Mouse (Mus musculus): ENCODE data around the gene Bmp6. TPM values are rescaled to one million over a fixed set of nuclear protein-coding genes. Genes with fewer than 3 reads are reported as not detected.

Bmp6 gene
- polyA plus RNA-seq, 1 experiment, result 6.4 TPM

DNA sequence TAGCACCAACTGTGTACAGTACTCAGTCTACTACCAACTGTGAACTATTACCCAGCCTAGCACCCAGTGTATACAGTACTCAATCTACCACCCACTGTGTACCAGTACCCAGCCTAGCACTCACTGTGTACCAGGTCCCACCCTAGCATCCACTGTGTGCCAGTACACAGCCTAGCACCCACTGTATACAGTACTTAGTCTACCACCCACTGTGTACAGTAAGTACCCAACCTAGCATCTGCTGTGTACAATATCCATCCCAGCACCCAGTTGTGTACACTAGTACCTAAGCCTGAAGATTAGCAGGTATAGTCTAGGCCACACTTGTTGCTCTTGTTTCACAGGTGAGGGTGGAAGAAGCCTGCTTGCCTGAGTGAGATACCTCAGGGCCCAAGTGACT lies 192.6 kb downstream of the Bmp6 start:
- no peaks in the 10 kb centered on the region for H3K27me3 ChIP-seq (ENCODE audit: control insufficient read depth, insufficient read depth, low read length)
- TF ChIP-seq POLR2A (IDR thresholded peaks at IDR 0.05; ENCODE audit: borderline replicate concordance, insufficient read depth, low read length) (no peak), CTCF (IDR thresholded peaks at IDR 0.05; ENCODE audit: borderline replicate concordance, insufficient read depth, low read depth, low read length) (no peak)
- no peak for DNase-seq
- H3K4me3 ChIP-seq (replicated peaks; ENCODE audit: insufficient read depth, low read depth, low read length), result no peak overlapping the region
- no peak overlapping the region for H3K27ac ChIP-seq (ENCODE audit: insufficient read depth, low read length)
- H3K4me1 ChIP-seq (ENCODE audit: control insufficient read depth, insufficient read depth, low read length), result no peaks in the 10 kb centered on the region

DNA sequence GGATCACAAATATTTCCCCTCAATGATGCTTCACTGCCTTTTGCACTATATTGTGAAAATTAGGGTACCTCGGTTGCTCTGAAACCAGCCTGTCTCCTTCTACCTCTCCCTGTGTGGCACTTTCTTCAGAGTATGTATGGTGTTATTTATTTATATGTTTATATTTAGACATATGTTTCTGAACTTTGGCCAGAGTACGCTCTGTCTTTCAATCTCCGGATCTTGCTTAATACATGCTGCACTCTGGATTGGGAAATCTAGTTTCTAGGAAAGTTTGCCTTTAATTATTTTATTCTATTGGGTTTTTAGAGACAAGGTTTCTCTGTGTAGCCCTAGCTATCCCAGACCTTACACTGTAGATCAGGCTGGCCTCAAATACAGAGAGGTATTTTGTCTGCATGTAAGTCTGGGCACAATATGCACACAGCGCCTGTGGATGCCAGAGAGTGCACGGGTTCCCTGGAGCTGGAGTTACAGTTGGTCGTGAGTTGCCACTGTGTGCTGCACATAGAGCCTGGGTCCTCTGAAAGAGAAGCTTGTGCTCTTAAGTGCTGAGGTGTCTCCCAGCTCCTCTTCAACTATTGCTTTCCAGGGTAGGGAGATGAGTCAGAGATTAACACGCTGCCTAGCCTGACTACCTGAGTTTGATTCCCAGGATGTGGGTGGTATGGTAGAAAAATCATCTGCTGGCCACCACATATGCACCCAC lies 194.4 kb downstream of the Bmp6 start:
- no peak overlapping the region for H3K27ac ChIP-seq (ENCODE audit: insufficient read depth, low read length)
- H3K4me1 ChIP-seq (ENCODE audit: control insufficient read depth, insufficient read depth, low read length), result no peaks in the 10 kb centered on the region
- no peak for TF ChIP-seq POLR2A (IDR thresholded peaks at IDR 0.05; ENCODE audit: borderline replicate concordance, insufficient read depth, low read length)
- TF ChIP-seq CTCF (IDR thresholded peaks at IDR 0.05; ENCODE audit: borderline replicate concordance, insufficient read depth, low read depth, low read length), result no peak
- 88% methylated on average over 7 of the region's 7 CpGs for WGBS
- H3K27me3 ChIP-seq (ENCODE audit: control insufficient read depth, insufficient read depth, low read length), result no peaks in the 10 kb centered on the region
- H3K4me3 ChIP-seq (replicated peaks; ENCODE audit: insufficient read depth, low read depth, low read length), result no peak overlapping the region
- no peak for DNase-seq

DNA sequence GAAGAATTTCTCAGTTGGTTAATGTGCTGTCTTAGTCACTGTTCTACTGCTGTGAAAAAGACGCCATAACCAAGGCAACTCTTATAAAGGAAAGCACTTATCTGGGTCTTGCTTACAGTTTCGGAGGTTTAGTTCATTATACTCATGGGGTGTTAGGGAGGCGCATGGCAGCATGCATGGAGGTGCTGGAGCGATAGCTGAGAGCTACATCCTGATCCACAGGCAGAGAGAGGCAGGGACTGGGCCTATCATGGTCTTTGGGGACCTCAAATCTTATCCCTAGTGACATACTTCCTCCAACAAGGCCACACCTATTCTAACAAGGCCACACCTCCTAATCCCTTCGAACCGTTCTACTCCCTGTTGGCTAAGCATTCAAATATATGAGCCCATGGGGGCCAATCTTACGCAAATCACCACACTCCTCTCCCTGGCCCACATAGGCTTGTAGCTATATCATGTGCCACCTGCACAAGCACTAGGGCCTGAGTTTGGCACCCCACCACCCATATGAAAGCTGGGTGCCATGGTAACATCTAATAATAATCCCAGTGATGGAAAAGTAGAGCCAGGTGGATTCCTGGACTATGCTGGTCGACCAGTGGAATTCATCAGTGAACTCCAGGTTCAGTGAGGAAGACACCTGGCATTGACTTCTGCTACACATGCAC lies 198.7 kb downstream of the Bmp6 start:
- no peaks in the 10 kb centered on the region for H3K4me1 ChIP-seq (ENCODE audit: control insufficient read depth, insufficient read depth, low read length)
- no peaks in the 10 kb centered on the region for H3K27me3 ChIP-seq (ENCODE audit: control insufficient read depth, insufficient read depth, low read length)
- WGBS, result 69% methylated on average over 8 of the region's 8 CpGs
- no peak overlapping the region for H3K27ac ChIP-seq (ENCODE audit: insufficient read depth, low read length)
- H3K4me3 ChIP-seq (replicated peaks; ENCODE audit: insufficient read depth, low read depth, low read length), result no peak overlapping the region
- no peak for DNase-seq
- no peak for TF ChIP-seq CTCF (IDR thresholded peaks at IDR 0.05; ENCODE audit: borderline replicate concordance, insufficient read depth, low read depth, low read length)
- no peak for TF ChIP-seq POLR2A (IDR thresholded peaks at IDR 0.05; ENCODE audit: borderline replicate concordance, insufficient read depth, low read length)

DNA sequence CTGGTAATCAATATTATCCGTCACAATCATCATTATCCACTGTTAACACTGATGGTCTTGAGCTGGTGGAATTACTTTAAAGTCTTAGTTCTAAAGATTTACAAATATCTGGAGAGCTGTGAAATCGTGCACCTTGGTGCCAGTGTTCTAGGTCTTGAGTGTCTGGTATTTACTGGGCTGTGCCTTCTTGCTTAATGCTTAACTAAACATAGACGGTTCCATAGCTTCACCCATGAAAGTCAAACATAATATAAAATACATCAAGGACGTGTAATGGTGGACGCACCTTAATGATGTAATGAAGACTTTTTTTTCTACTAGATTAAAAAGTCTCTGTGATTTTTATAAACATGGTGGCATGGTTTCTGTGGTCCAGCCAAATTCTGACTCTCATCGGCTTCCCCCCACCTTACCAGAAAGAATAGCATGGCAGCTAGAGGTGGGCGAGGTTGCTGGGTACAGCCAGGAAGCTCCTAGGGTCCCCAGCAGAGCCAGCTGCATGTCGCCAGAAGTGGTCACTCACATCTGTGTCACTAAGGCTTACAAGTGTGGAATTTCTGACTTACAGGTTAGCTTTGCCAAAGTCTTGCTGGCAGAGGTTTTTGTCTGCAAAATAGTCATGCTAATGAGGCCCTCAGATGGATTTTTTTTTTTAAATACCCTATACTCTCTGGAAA lies 200.0 kb downstream of the Bmp6 start:
- DNase-seq, result no peak
- H3K27me3 ChIP-seq (ENCODE audit: control insufficient read depth, insufficient read depth, low read length), result no peaks in the 10 kb centered on the region
- H3K4me1 ChIP-seq (ENCODE audit: control insufficient read depth, insufficient read depth, low read length), result no peaks in the 10 kb centered on the region
- no peak for TF ChIP-seq POLR2A (IDR thresholded peaks at IDR 0.05; ENCODE audit: borderline replicate concordance, insufficient read depth, low read length)
- no peak for TF ChIP-seq CTCF (IDR thresholded peaks at IDR 0.05; ENCODE audit: borderline replicate concordance, insufficient read depth, low read depth, low read length)
- WGBS, result 82% methylated on average over 8 of the region's 8 CpGs
- no peak overlapping the region for H3K27ac ChIP-seq (ENCODE audit: insufficient read depth, low read length)
- H3K4me3 ChIP-seq (replicated peaks; ENCODE audit: insufficient read depth, low read depth, low read length), result no peak overlapping the region

DNA sequence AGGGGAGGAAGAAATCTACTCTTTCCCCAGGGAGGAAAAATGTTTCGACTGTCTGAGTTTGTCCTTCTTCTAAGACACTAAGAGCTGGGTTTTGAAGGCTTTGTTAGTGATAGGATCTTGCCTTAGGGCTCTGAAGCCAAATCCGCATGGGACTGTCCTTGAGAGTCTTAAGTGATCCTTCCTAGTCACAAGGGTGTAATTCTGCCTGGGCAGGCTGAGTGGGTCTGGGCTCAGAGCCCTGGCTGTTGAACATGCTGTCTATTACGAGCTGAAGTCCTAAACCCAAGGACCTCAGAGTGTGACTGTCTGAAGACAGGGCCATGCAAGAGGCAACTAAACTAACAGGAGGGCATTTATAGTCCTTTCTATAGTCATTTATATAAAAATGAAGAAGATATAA lies 200.6 kb downstream of the Bmp6 start:
- WGBS, result 40% methylated on average over 3 of the region's 3 CpGs
- TF ChIP-seq POLR2A (IDR thresholded peaks at IDR 0.05; ENCODE audit: borderline replicate concordance, insufficient read depth, low read length) (no peak), CTCF (IDR thresholded peaks at IDR 0.05; ENCODE audit: borderline replicate concordance, insufficient read depth, low read depth, low read length) (no peak)
- H3K27me3 ChIP-seq (ENCODE audit: control insufficient read depth, insufficient read depth, low read length), result no peaks in the 10 kb centered on the region
- no peaks in the 10 kb centered on the region for H3K4me1 ChIP-seq (ENCODE audit: control insufficient read depth, insufficient read depth, low read length)
- no peak for DNase-seq
- no peak overlapping the region for H3K4me3 ChIP-seq (replicated peaks; ENCODE audit: insufficient read depth, low read depth, low read length)
- H3K27ac ChIP-seq (ENCODE audit: insufficient read depth, low read length), result no peak overlapping the region

DNA sequence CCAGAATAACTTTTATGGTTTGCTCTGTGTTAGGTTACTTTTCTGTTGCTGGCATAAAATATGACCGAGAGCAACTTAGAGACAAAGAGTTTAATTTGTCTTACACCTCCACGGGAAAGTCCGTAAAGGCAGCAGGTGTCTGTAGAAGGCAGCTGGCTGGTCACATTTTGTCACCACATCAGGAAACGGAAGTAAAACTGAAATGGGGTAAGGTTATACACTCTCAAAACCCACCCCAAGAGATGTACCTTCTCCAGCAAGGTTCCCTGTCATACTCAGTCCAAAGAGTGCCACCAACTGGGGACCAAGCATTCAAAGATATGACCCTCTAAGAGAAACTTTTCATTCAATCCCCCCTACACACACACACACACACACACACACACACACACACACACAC lies 201.8 kb downstream of the Bmp6 start:
- H3K27me3 ChIP-seq (ENCODE audit: control insufficient read depth, insufficient read depth, low read length), result no peaks in the 10 kb centered on the region
- H3K27ac ChIP-seq (ENCODE audit: insufficient read depth, low read length), result no peak overlapping the region
- H3K4me1 ChIP-seq (ENCODE audit: control insufficient read depth, insufficient read depth, low read length), result no peaks in the 10 kb centered on the region
- 89% methylated on average over 4 of the region's 4 CpGs for WGBS
- TF ChIP-seq CTCF (IDR thresholded peaks at IDR 0.05; ENCODE audit: borderline replicate concordance, insufficient read depth, low read depth, low read length) (no peak), POLR2A (IDR thresholded peaks at IDR 0.05; ENCODE audit: borderline replicate concordance, insufficient read depth, low read length) (no peak)
- DNase-seq, result no peak
- H3K4me3 ChIP-seq (replicated peaks; ENCODE audit: insufficient read depth, low read depth, low read length), result no peak overlapping the region

DNA sequence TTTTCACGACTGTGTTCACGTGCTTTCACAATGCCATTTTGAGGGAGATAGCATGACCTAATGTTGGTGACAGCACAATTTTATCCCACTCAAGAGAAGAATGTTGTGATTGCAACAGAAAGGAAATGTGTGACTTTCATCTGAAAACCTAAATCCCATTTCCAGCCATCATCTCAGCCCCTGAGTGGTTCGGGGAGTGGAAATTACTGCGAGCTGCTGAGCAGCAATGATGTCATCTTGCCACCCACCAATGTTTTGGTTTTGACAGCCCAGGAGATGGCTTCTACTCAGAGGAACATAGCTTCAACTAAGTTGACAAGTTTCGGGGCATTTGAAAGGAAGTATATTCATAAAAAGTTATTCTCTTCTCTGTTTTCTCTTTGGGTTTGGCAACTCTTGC lies 202.8 kb downstream of the Bmp6 start:
- H3K27me3 ChIP-seq (ENCODE audit: control insufficient read depth, insufficient read depth, low read length), result no peaks in the 10 kb centered on the region
- H3K4me3 ChIP-seq (replicated peaks; ENCODE audit: insufficient read depth, low read depth, low read length), result no peak overlapping the region
- TF ChIP-seq CTCF (IDR thresholded peaks at IDR 0.05; ENCODE audit: borderline replicate concordance, insufficient read depth, low read depth, low read length), result no peak
- no peak for TF ChIP-seq POLR2A (IDR thresholded peaks at IDR 0.05; ENCODE audit: borderline replicate concordance, insufficient read depth, low read length)
- no peaks in the 10 kb centered on the region for H3K4me1 ChIP-seq (ENCODE audit: control insufficient read depth, insufficient read depth, low read length)
- H3K27ac ChIP-seq (ENCODE audit: insufficient read depth, low read length), result no peak overlapping the region
- WGBS, result 87% methylated on average over 5 of the region's 5 CpGs
- DNase-seq, result no peak

DNA sequence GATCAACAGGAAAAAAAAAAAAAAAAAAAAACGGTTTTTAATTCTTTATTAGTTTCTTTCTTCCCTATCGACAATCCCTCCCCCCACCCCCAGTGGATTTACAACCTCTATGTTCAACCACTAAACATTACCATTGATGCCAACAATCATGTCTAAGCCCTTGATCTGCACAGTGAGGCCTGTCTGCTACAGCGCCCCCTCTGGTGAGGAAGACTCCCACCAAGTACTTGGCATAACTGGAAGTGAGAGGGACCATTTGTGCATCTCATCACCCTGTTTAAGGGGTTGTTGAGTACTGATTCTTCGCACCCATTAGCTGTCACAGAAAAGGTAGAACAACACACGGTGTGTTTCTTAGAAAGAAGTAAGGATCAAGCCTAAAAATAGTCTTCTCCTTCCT lies 203.8 kb downstream of the Bmp6 start:
- WGBS, result 80% methylated on average over 5 of the region's 5 CpGs
- TF ChIP-seq POLR2A (IDR thresholded peaks at IDR 0.05; ENCODE audit: borderline replicate concordance, insufficient read depth, low read length), result no peak
- TF ChIP-seq CTCF (IDR thresholded peaks at IDR 0.05; ENCODE audit: borderline replicate concordance, insufficient read depth, low read depth, low read length), result no peak
- no peaks in the 10 kb centered on the region for H3K27me3 ChIP-seq (ENCODE audit: control insufficient read depth, insufficient read depth, low read length)

More for the DNA sequence above, 203.8 kb downstream of the Bmp6 start:
- no peak for DNase-seq
- Histone ChIP-seq H3K4me3 (replicated peaks; ENCODE audit: insufficient read depth, low read depth, low read length) (no peak overlapping the region), H3K4me1 (ENCODE audit: control insufficient read depth, insufficient read depth, low read length) (no peaks in the 10 kb centered on the region), H3K27ac (ENCODE audit: insufficient read depth, low read length) (no peak overlapping the region)

Other genes starting within 250 kb of the Bmp6 start
- gene Dsp, start 193.8 kb upstream of the Bmp6 start, polyA plus RNA-seq (2012; rRNA removed), result 0.10 and 0.19 TPM in 2 replicates
- gene Snrnp48, start 140.2 kb upstream of the Bmp6 start, polyA plus RNA-seq (2012; rRNA removed), result 35.6 and 37.7 TPM in 2 replicates
- 38.7 and 41.8 TPM in 2 replicates for gene Txndc5, start 183.7 kb downstream of the Bmp6 start, polyA plus RNA-seq (2012; rRNA removed)

Data from cerebellum, adult 2 months (tissue).